Mouse (Mus musculus): ENCODE measurements around the gene Krt33a. TPM values are rescaled to one million over a fixed set of nuclear protein-coding genes. Genes with fewer than 3 reads are reported as not detected.

The Krt33a gene
- total RNA-seq, 2 experiments from 2014 or later = not detected

DNA sequence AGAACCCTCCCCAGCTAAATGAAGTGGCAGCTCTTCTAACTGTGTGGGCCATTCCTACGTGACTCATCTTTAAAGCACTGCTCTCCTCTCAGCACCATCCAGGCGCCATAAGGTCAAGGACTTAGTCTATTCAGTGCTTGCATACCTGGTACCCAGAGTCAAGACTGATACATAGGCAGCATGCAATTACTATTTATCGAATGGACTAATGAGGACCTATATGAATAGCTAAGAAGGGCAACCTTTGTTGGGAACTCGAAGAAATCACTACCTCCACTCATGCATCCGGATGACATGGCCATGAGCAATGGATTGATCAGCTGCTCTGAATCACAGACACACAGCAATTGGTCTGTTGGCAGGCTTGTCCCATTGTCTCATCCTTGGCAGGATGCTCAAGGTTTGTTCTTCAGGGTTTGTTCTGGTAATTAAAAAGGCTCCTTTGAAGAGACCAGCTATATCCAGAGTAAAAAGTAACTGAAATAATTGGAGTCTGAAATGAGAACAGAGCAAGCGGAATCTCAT, 26.1 kb downstream of the Krt33a start:
- no peak for ATAC-seq (replicated peaks; ENCODE audit: low FRiP score, poor library complexity, severe bottlenecking)

DNA sequence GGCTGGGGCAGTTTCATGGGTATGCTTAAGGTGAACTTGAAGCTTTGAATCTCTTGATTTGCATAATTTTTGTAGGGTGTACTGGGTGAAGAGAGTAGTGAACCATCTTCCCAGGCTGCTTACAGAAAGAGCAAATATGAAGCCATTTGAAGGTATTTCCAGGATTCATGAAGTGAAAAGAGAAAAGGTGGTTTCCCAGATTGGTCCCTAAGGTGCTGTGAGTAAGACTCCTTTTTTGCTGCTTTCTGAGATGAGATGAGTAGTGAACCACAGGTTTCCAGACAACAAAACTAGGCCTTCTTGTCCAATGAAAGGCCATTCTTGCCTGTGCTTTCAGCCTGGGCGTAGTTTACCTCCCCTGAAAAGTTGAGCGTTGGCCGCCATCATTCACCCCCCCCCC, 27.5 kb downstream of the Krt33a start:
- no peak for ATAC-seq (replicated peaks; ENCODE audit: low FRiP score, poor library complexity, severe bottlenecking)

DNA sequence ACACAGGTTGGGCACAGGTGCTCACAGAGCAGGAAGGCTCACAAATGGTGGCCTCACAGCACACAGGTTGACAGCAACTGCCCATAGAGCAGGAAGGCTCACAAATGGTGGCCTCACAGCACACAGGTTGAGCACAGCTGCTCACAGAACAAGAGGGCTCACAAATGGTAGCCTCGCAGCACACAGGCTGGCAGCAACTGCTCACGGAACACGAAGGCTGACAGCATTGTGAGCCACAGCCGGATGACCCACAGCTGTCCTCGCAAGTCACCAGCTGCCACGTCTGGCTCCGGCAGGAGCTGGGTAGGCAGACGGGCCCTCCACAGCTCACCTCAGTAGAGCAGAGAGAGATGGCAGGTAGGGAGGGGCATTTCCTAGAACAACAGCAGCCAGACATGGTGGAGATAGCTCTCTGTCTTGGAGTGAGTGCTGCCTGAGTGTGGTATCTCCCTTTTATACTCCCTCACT, 29.8 kb downstream of the Krt33a start, which contains the start of gene Krtap16-1:
Krtap16-1 (minus strand) TSS at position 418 of the 468 bp plus-strand sequence.
- ATAC-seq (replicated peaks; ENCODE audit: low FRiP score, poor library complexity, severe bottlenecking) = no peak

DNA sequence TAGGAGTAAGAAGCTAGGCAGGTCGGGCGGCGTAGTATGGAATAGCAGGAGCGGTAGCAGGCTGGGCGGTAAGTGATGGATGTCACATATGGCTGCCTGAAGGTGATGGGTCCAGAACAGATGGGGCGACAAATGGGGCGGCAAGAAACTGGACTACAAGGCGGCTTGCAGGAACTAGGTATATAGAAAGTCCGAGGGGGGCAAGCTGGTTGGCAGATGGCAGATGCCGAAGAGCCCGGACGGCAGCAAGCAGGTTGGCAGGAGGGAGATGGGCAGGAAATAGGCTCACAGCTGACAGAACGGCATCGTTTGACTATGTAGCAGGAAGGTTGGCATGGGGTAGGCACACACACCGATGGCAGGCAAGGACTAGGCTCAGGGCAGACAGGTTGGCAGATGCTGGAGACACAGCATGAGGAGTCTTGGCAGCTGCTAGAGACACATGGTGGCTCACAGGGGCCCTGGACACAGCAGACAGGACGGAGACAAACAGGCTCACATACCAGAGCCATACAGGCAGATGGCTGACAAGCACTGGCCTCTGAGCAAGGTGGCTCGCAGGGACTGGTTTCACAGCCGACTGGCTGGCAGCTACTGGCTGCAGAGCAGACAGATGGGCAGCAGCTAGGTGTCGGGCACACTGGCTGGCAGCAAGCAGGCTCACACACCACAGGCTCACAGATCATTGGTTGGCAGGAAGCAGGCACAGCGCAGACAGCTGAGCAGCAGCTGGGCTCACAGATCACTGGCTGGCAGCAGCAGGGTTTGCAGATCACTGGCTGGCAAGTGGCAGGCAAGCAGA, 30.5 kb downstream of the Krt33a start:
- no peak for ATAC-seq (replicated peaks; ENCODE audit: low FRiP score, poor library complexity, severe bottlenecking)

DNA sequence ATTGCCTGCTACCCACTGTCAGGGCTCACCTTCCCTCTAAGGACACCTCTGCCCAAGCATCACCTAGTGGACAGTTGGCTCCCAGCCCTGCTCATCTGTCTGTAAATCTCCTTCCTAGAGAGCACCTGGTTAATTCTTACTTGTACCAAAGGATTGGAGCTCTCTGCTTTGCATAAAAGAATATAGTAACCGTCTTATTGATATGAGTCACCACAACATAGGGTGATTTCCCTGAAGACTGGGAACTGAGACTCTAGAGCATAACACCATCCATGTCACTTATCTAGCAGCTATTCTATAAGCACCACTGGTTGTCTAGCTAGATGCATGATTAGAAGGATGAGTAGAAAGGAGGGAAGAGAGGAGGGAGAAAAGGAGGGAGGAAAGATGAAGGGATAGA, 32.6 kb downstream of the Krt33a start:
- no peak for ATAC-seq (replicated peaks; ENCODE audit: low FRiP score, poor library complexity, severe bottlenecking)

DNA sequence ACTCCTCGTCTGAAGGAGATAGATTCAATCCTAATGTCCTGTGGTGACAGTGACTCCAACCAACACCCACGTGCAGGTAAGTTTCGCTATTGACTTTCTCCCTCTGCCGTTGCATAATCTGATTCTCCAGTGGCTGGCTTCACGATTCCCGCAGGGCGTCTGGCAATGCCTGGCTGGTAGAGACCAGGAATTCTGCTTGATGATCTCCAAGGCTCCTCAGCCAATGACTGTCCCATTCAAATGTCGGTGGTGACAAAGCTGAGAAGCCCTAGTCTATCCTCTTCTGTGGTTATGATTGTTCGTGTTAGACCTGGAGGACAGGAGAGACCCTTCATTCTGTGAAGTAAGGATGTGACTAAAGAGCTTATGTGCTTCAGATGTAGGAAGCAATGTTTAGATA, 33.3 kb downstream of the Krt33a start:
- no peak for ATAC-seq (replicated peaks; ENCODE audit: low FRiP score, poor library complexity, severe bottlenecking)

DNA sequence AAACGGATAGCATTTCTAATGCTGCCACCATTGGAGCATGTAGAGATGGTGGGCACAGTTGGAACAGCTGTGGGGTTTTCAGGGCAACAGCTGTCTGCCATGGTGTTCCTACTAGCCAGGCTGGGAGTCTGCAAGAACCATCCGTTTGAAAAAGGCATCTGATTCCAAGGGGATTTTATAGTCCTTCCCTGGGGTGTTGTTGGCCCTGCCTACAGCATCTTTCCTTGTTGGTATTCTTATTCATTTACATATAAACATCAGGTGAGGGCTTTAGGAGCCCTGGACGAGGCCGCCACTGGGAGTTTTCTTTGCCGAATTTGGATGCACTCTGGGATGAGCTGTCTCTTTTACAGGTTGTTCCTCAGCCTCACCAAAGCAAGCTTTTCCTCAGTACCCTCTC, 37.1 kb downstream of the Krt33a start, which contains the start of gene Krtap29-1:
Krtap29-1 (minus strand) TSS at position 101 of the 400 bp plus-strand sequence.
- ATAC-seq (replicated peaks; ENCODE audit: low FRiP score, poor library complexity, severe bottlenecking) = no peak

DNA sequence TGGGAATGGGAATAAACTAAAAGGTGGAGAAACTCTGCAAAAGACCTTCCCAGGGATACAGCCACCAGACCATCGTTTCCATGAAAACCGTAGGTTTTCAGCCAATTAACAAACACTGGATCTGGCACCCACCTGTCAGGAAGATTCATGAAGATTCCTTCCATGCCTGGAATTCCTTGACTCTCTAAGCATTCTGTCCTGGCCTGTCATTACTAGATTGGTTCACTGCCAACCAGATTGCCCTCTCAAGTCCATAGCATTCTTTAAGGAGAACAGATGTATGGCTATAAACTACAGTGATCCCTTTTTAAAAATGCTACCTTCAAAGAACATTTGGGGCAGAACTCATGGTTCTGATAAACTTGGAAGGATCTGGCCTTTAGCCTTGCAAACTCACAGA, 50.1 kb downstream of the Krt33a start:
- no peak for ATAC-seq (replicated peaks; ENCODE audit: low FRiP score, poor library complexity, severe bottlenecking)

DNA sequence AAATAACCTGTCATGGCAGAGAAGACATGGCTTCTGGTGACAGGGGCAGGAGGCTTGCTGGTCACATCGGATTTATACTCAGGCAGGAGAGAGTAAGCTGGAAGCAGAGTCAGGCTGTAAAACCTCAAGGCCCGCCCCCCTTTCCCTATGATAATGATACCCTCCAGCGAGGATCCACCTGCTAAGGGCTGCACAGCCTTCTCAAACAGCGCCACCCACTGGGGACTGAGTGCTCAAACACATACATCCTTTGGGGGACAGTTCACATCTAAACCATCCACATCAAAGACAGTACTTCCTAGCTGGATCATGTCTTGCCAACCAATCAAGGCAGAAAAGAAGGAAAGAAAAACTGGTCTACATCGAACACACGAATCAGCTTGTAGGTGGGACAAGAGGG, 51.8 kb downstream of the Krt33a start:
- no peak for ATAC-seq (replicated peaks; ENCODE audit: low FRiP score, poor library complexity, severe bottlenecking)

Other genes starting within 250 kb of the Krt33a start
Only the 30 nearest of the 34 such genes appear.
- not detected in 2 replicates for gene Krtap4-9, start 231.0 kb downstream of the Krt33a start, total RNA-seq (2015; ENCODE audit: low replicate concordance)
- gene Krtap4-9, start 231.0 kb downstream of the Krt33a start, total RNA-seq (2017; ENCODE audit: low replicate concordance) = not detected in 2 replicates
- not detected in 2 replicates for gene Gm11596, start 222.7 kb downstream of the Krt33a start, total RNA-seq (2015; ENCODE audit: low replicate concordance)
- gene Gm11596, start 222.7 kb downstream of the Krt33a start, total RNA-seq (2017; ENCODE audit: low replicate concordance) = not detected in 2 replicates
- not detected in 2 replicates for gene Gm11569, start 217.3 kb downstream of the Krt33a start, total RNA-seq (2015; ENCODE audit: low replicate concordance)
- not detected in 2 replicates for gene Gm11569, start 217.3 kb downstream of the Krt33a start, total RNA-seq (2017; ENCODE audit: low replicate concordance)
- not detected in 2 replicates for gene Gm11554, start 211.8 kb downstream of the Krt33a start, total RNA-seq (2015; ENCODE audit: low replicate concordance)
- not detected in 2 replicates for gene Gm11554, start 211.8 kb downstream of the Krt33a start, total RNA-seq (2017; ENCODE audit: low replicate concordance)
- gene Krtap4-13, start 206.3 kb downstream of the Krt33a start, total RNA-seq (2015; ENCODE audit: low replicate concordance) = not detected in 2 replicates
- gene Krtap4-13, start 206.3 kb downstream of the Krt33a start, total RNA-seq (2017; ENCODE audit: low replicate concordance) = not detected in 2 replicates
- gene Gm11564, start 200.5 kb downstream of the Krt33a start, total RNA-seq (2015; ENCODE audit: low replicate concordance) = not detected in 2 replicates
- not detected in 2 replicates for gene Gm11564, start 200.5 kb downstream of the Krt33a start, total RNA-seq (2017; ENCODE audit: low replicate concordance)
- not detected in 2 replicates for gene 2300003K06Rik, start 178.1 kb downstream of the Krt33a start, total RNA-seq (2015; ENCODE audit: low replicate concordance)
- not detected in 2 replicates for gene 2300003K06Rik, start 178.1 kb downstream of the Krt33a start, total RNA-seq (2017; ENCODE audit: low replicate concordance)
- gene Krtap4-16, start 164.6 kb downstream of the Krt33a start, total RNA-seq (2015; ENCODE audit: low replicate concordance) = not detected in 2 replicates
- gene Krtap4-16, start 164.6 kb downstream of the Krt33a start, total RNA-seq (2017; ENCODE audit: low replicate concordance) = not detected in 2 replicates
- gene Gm11568, start 158.3 kb downstream of the Krt33a start, total RNA-seq (2015; ENCODE audit: low replicate concordance) = not detected in 2 replicates
- not detected in 2 replicates for gene Gm11568, start 158.3 kb downstream of the Krt33a start, total RNA-seq (2017; ENCODE audit: low replicate concordance)
- not detected in 2 replicates for gene Gm11559, start 151.7 kb downstream of the Krt33a start, total RNA-seq (2015; ENCODE audit: low replicate concordance)
- gene Gm11559, start 151.7 kb downstream of the Krt33a start, total RNA-seq (2017; ENCODE audit: low replicate concordance) = 1.3 TPM in 1 of 2 replicates, not detected in the other
- gene Krtap9-1, start 142.8 kb downstream of the Krt33a start, total RNA-seq (2015; ENCODE audit: low replicate concordance) = not detected in 2 replicates
- gene Krtap9-1, start 142.8 kb downstream of the Krt33a start, total RNA-seq (2017; ENCODE audit: low replicate concordance) = not detected in 2 replicates
- not detected in 2 replicates for gene Gm11567, start 137.0 kb downstream of the Krt33a start, total RNA-seq (2015; ENCODE audit: low replicate concordance)
- gene Gm11567, start 137.0 kb downstream of the Krt33a start, total RNA-seq (2017; ENCODE audit: low replicate concordance) = not detected in 2 replicates
- gene Krtap31-1, start 108.3 kb downstream of the Krt33a start, total RNA-seq (2015; ENCODE audit: low replicate concordance) = not detected in 2 replicates
- not detected in 2 replicates for gene Krtap31-1, start 108.3 kb downstream of the Krt33a start, total RNA-seq (2017; ENCODE audit: low replicate concordance)
- gene Gm11565, start 101.5 kb downstream of the Krt33a start, total RNA-seq (2015; ENCODE audit: low replicate concordance) = not detected in 2 replicates
- not detected in 2 replicates for gene Gm11565, start 101.5 kb downstream of the Krt33a start, total RNA-seq (2017; ENCODE audit: low replicate concordance)
- not detected in 2 replicates for gene Krtap31-2, start 79.9 kb downstream of the Krt33a start, total RNA-seq (2015; ENCODE audit: low replicate concordance)
- not detected in 2 replicates for gene Krtap31-2, start 79.9 kb downstream of the Krt33a start, total RNA-seq (2017; ENCODE audit: low replicate concordance)
- gene Krtap9-5, start 67.7 kb downstream of the Krt33a start, total RNA-seq (2015; ENCODE audit: low replicate concordance) = not detected in 2 replicates
- not detected in 2 replicates for gene Krtap9-5, start 67.7 kb downstream of the Krt33a start, total RNA-seq (2017; ENCODE audit: low replicate concordance)
- gene Krtap29-1, start 37.2 kb downstream of the Krt33a start, total RNA-seq (2015; ENCODE audit: low replicate concordance) = not detected in 2 replicates
- not detected in 2 replicates for gene Krtap29-1, start 37.2 kb downstream of the Krt33a start, total RNA-seq (2017; ENCODE audit: low replicate concordance)
- gene Krtap16-1, start 29.6 kb downstream of the Krt33a start, total RNA-seq (2015; ENCODE audit: low replicate concordance) = not detected in 2 replicates
- gene Krtap16-1, start 29.6 kb downstream of the Krt33a start, total RNA-seq (2017; ENCODE audit: low replicate concordance) = not detected in 2 replicates
- not detected in 2 replicates for gene Krtap17-1, start 22.2 kb downstream of the Krt33a start, total RNA-seq (2015; ENCODE audit: low replicate concordance)
- not detected in 2 replicates for gene Krtap17-1, start 22.2 kb downstream of the Krt33a start, total RNA-seq (2017; ENCODE audit: low replicate concordance)
- not detected in 2 replicates for gene Krt33b, start 13.7 kb upstream of the Krt33a start, total RNA-seq (2015; ENCODE audit: low replicate concordance)
- not detected in 2 replicates for gene Krt33b, start 13.7 kb upstream of the Krt33a start, total RNA-seq (2017; ENCODE audit: low replicate concordance)
- gene Krt34, start 25.3 kb upstream of the Krt33a start, total RNA-seq (2015; ENCODE audit: low replicate concordance) = not detected in 2 replicates
- gene Krt34, start 25.3 kb upstream of the Krt33a start, total RNA-seq (2017; ENCODE audit: low replicate concordance) = not detected in 2 replicates
- not detected in 2 replicates for gene Krt31, start 34.3 kb upstream of the Krt33a start, total RNA-seq (2015; ENCODE audit: low replicate concordance)
- gene Krt31, start 34.3 kb upstream of the Krt33a start, total RNA-seq (2017; ENCODE audit: low replicate concordance) = not detected in 2 replicates
- not detected in 2 replicates for gene Krt32, start 72.0 kb upstream of the Krt33a start, total RNA-seq (2015; ENCODE audit: low replicate concordance)
- gene Krt32, start 72.0 kb upstream of the Krt33a start, total RNA-seq (2017; ENCODE audit: low replicate concordance) = not detected in 2 replicates
- gene Krt35, start 80.0 kb upstream of the Krt33a start, total RNA-seq (2015; ENCODE audit: low replicate concordance) = not detected in 2 replicates
- gene Krt35, start 80.0 kb upstream of the Krt33a start, total RNA-seq (2017; ENCODE audit: low replicate concordance) = not detected in 2 replicates
- not detected in 2 replicates for gene Krt36, start 89.4 kb upstream of the Krt33a start, total RNA-seq (2015; ENCODE audit: low replicate concordance)
- gene Krt36, start 89.4 kb upstream of the Krt33a start, total RNA-seq (2017; ENCODE audit: low replicate concordance) = not detected in 2 replicates
- not detected in 2 replicates for gene Krt13, start 105.4 kb upstream of the Krt33a start, total RNA-seq (2015; ENCODE audit: low replicate concordance)
- gene Krt13, start 105.4 kb upstream of the Krt33a start, total RNA-seq (2017; ENCODE audit: low replicate concordance) = not detected in 2 replicates
- not detected in 2 replicates for gene Krt15, start 119.7 kb upstream of the Krt33a start, total RNA-seq (2015; ENCODE audit: low replicate concordance)
- not detected in 2 replicates for gene Krt15, start 119.7 kb upstream of the Krt33a start, total RNA-seq (2017; ENCODE audit: low replicate concordance)
- gene Krt19, start 132.5 kb upstream of the Krt33a start, total RNA-seq (2015; ENCODE audit: low replicate concordance) = not detected in 2 replicates
- not detected in 2 replicates for gene Krt19, start 132.5 kb upstream of the Krt33a start, total RNA-seq (2017; ENCODE audit: low replicate concordance)
- gene Krt9, start 177.0 kb upstream of the Krt33a start, total RNA-seq (2015; ENCODE audit: low replicate concordance) = not detected in 2 replicates
- 0.28 TPM in 1 of 2 replicates, not detected in the other for gene Krt9, start 177.0 kb upstream of the Krt33a start, total RNA-seq (2017; ENCODE audit: low replicate concordance)
- gene Krt14, start 191.3 kb upstream of the Krt33a start, total RNA-seq (2015; ENCODE audit: low replicate concordance) = not detected in 2 replicates
- gene Krt14, start 191.3 kb upstream of the Krt33a start, total RNA-seq (2017; ENCODE audit: low replicate concordance) = not detected in 2 replicates

Data from erythroblast, adult 5-6 weeks (primary cell).